ENCODE assay signal across 16 mouse cellular contexts in the genomic region with DNA sequence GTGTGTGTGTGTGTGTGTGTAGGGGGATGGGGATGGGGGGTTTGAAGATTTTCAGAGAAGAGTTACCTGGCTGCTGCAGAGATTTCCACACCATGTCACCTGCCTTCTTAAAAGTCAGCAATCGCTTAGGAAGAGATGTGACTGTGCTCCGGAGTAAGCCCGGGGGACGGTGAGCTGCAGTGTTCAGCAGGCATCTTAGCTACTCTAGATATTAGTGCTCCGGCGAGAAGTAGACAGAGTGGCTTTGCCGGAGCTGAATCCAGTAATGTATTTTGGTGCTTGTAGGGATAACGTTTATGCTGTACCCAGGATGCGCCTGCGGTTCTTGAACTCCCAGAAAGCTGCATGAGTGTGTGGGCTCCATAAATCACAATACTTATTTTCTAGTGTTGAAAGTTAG. TPM values are rescaled to one million over a fixed set of nuclear protein-coding genes. Genes with fewer than 3 reads are reported as not detected.
DNase-seq lines count a peak whose midpoint lies in the region; ATAC-seq lines count a peak whose summit lies in the region.
"Had no signal": no experiment of that assay in that cellular context is flagged by ENCODE, and none has a peak within 500 bp of the region (broad histone marks: within the 10 kb centered on the region; RNA-seq: fewer than 3 reads in every experiment).

No protein-coding gene starts in this region.

- H3K9me3 ChIP-seq in hindbrain, embryonic 12.5 days (replicated peaks) = no peaks in the 10 kb centered on the region
- no peaks in the 10 kb centered on the region for H3K9me3 ChIP-seq in hindbrain, embryonic 11.5 days (ENCODE audit: control insufficient read depth, low read length)
- no peaks in the 10 kb centered on the region for H3K9me3 ChIP-seq in forebrain, embryonic 13.5 days (replicated peaks)
- no peaks in the 10 kb centered on the region for H3K9me3 ChIP-seq in neural tube, embryonic 13.5 days
- no peaks in the 10 kb centered on the region for H3K9me3 ChIP-seq in liver, embryonic 12.5 days (replicated peaks)

- H3K36me3 ChIP-seq in hindbrain, embryonic 12.5 days = no peaks in the 10 kb centered on the region
- H3K36me3 ChIP-seq in hindbrain, embryonic 11.5 days (ENCODE audit: control insufficient read depth, insufficient read depth, low read length) = no peaks in the 10 kb centered on the region
- no peaks in the 10 kb centered on the region for H3K36me3 ChIP-seq in forebrain, embryonic 13.5 days (ENCODE audit: poor library complexity, severe bottlenecking)
- H3K36me3 ChIP-seq in neural tube, embryonic 13.5 days = no peaks in the 10 kb centered on the region
- no peaks in the 10 kb centered on the region for H3K36me3 ChIP-seq in liver, embryonic 12.5 days

- H3K4me1 ChIP-seq in hindbrain, embryonic 12.5 days = 0 out of 2 replicates have a peak, but pooled peaks cover 5% of the 10 kb centered on the region
- H3K4me1 ChIP-seq in hindbrain, embryonic 11.5 days (replicated peaks; ENCODE audit: control insufficient read depth, insufficient read depth, low read length) = no peaks in the 10 kb centered on the region
- peaks cover 24% of the 10 kb centered on the region for H3K4me1 ChIP-seq in forebrain, embryonic 13.5 days
- peaks cover 23% of the 10 kb centered on the region for H3K4me1 ChIP-seq in neural tube, embryonic 13.5 days (replicated peaks)
- no peaks in the 10 kb centered on the region for H3K4me1 ChIP-seq in liver, embryonic 12.5 days

- ATAC-seq in hindbrain, embryonic 12.5 days (ENCODE audit: low FRiP score) = no peak
- no peak for ATAC-seq in hindbrain, embryonic 11.5 days (ENCODE audit: low FRiP score)
- peak; percentile 57 for ATAC-seq in forebrain, embryonic 13.5 days
- peak; percentile 47 for ATAC-seq in neural tube, embryonic 13.5 days (ENCODE audit: low read depth)
- ATAC-seq in liver, embryonic 12.5 days = no peak

- DNase-seq in hindbrain, embryonic 11.5 days (ENCODE audit: low spot score) = no peak
- peak; percentile 19 to 23 for DNase-seq in layer of hippocampus, postnatal 36 days
- no peak for DNase-seq in urinary bladder, postnatal 14 days (ENCODE audit: low spot score)
- no peak for DNase-seq in kidney, adult 8-10 months
- DNase-seq: gastrocnemius, postnatal 36 days; lung, postnatal 10 days had no signal

- H3K4me3 ChIP-seq in hindbrain, embryonic 12.5 days = no peak overlapping the region
- no peak overlapping the region for H3K4me3 ChIP-seq in hindbrain, embryonic 11.5 days (ENCODE audit: low read depth, low read length)
- peak overlapping the region; percentile 36 for H3K4me3 ChIP-seq in forebrain, embryonic 13.5 days
- H3K4me3 ChIP-seq in neural tube, embryonic 13.5 days = peak overlapping the region; percentile 31
- H3K4me3 ChIP-seq in liver, embryonic 12.5 days = no peak overlapping the region
- H3K4me3 ChIP-seq: myocyte had no signal

- peak overlapping the region; percentile 21; the same call in 1 of the 2 replicates for H3K4me2 ChIP-seq in hindbrain, embryonic 12.5 days (replicated peaks)
- H3K4me2 ChIP-seq in hindbrain, embryonic 11.5 days (replicated peaks; ENCODE audit: low read depth, low read length) = no peak overlapping the region
- peak overlapping the region; percentile 62 for H3K4me2 ChIP-seq in forebrain, embryonic 13.5 days
- peak overlapping the region; percentile 53 for H3K4me2 ChIP-seq in neural tube, embryonic 13.5 days
- H3K4me2 ChIP-seq in liver, embryonic 12.5 days = no peak overlapping the region

- H3K9ac ChIP-seq in hindbrain, embryonic 12.5 days = no peak overlapping the region
- no peak overlapping the region for H3K9ac ChIP-seq in hindbrain, embryonic 11.5 days (ENCODE audit: low read depth, low read length)
- 0 out of 2 replicates have a peak overlapping the region, but pooled peaks have one; percentile 53 for H3K9ac ChIP-seq in forebrain, embryonic 13.5 days
- H3K9ac ChIP-seq in neural tube, embryonic 13.5 days = peak overlapping the region; percentile 60; the same call in 1 of the 2 replicates
- no peak overlapping the region for H3K9ac ChIP-seq in liver, embryonic 12.5 days

- peak overlapping the region; percentile 42; the same call in 1 of the 2 replicates for H3K27ac ChIP-seq in hindbrain, embryonic 12.5 days
- no peak overlapping the region for H3K27ac ChIP-seq in hindbrain, embryonic 11.5 days (ENCODE audit: low read depth, low read length)
- H3K27ac ChIP-seq in forebrain, embryonic 13.5 days = peak overlapping the region; percentile 12; the same call in 1 of the 2 replicates
- peak overlapping the region; percentile 59 for H3K27ac ChIP-seq in neural tube, embryonic 13.5 days (replicated peaks)
- H3K27ac ChIP-seq in liver, embryonic 12.5 days = no peak overlapping the region

- WGBS in hindbrain, embryonic 12.5 days = 79% methylated on average over 10 of the region's 10 CpGs
- WGBS in hindbrain, embryonic 11.5 days = 87% methylated on average over 10 of the region's 10 CpGs
- 64% methylated on average over 10 of the region's 10 CpGs for WGBS in forebrain, embryonic 13.5 days
- WGBS in neural tube, embryonic 13.5 days = 47% methylated on average over 10 of the region's 10 CpGs
- WGBS in liver, embryonic 12.5 days (ENCODE audit: insufficient replicate concordance) = 86% methylated on average over 10 of the region's 10 CpGs

- no peaks in the 10 kb centered on the region for H3K27me3 ChIP-seq in hindbrain, embryonic 12.5 days
- H3K27me3 ChIP-seq in hindbrain, embryonic 11.5 days (ENCODE audit: control insufficient read depth, insufficient read depth, low read length) = no peaks in the 10 kb centered on the region
- no peaks in the 10 kb centered on the region for H3K27me3 ChIP-seq in forebrain, embryonic 13.5 days
- peaks cover 3% of the 10 kb centered on the region; the same call in 1 of the 2 replicates for H3K27me3 ChIP-seq in neural tube, embryonic 13.5 days
- H3K27me3 ChIP-seq in liver, embryonic 12.5 days (replicated peaks) = no peaks in the 10 kb centered on the region

RNA-seq across cellular contexts. Expression of a gene that starts 0.7 kb away (rescaled TPM):
- polyA plus RNA-seq in hindbrain, embryonic 12.5 days (2016; fragmentation: Nextera tagmentation; extraction: Ambion mirVana) = 0.45 and 1.2 TPM in 2 replicates
- polyA plus RNA-seq in hindbrain, embryonic 11.5 days (2014; fragmentation: Nextera tagmentation; extraction: Ambion mirVana) = 0.39 TPM in 1 of 2 replicates, not detected in the other
- polyA plus RNA-seq in forebrain, embryonic 13.5 days (2015; fragmentation: Nextera tagmentation; extraction: Ambion mirVana) = 2.2 and 2.3 TPM in 2 replicates
- total RNA-seq in layer of hippocampus, postnatal 36 days (2021) = 10 to 100 TPM; 12.1 to 14.3 TPM
- 2.8 and 4.1 TPM in 2 replicates for polyA plus RNA-seq in neural tube, embryonic 13.5 days (2015; fragmentation: Nextera tagmentation; extraction: Ambion mirVana)
- polyA plus RNA-seq in liver, embryonic 12.5 days (2016; fragmentation: Nextera tagmentation; extraction: Ambion mirVana) = not detected in 2 replicates
- total RNA-seq: gastrocnemius, postnatal 36 days had no signal
- polyA plus RNA-seq: C2C12; heart, embryonic 16.5 days; kidney, embryonic 14.5 days; myocyte had no signal

RNA-seq across cellular contexts. Expression of a gene that starts 0.7 kb away (rescaled TPM):
- 0.22 and 0.63 TPM in 2 replicates for polyA plus RNA-seq in hindbrain, embryonic 12.5 days (2016; fragmentation: Nextera tagmentation; extraction: Ambion mirVana)
- polyA plus RNA-seq in hindbrain, embryonic 11.5 days (2014; fragmentation: Nextera tagmentation; extraction: Ambion mirVana) = not detected in 2 replicates
- 0.41 and 0.83 TPM in 2 replicates for polyA plus RNA-seq in forebrain, embryonic 13.5 days (2015; fragmentation: Nextera tagmentation; extraction: Ambion mirVana)
- 1 to 10 TPM; 3.7 to 5.9 TPM for total RNA-seq in layer of hippocampus, postnatal 36 days (2021)
- 0.44 and 0.45 TPM in 2 replicates for polyA plus RNA-seq in neural tube, embryonic 13.5 days (2015; fragmentation: Nextera tagmentation; extraction: Ambion mirVana)
- not detected in 2 replicates for polyA plus RNA-seq in liver, embryonic 12.5 days (2016; fragmentation: Nextera tagmentation; extraction: Ambion mirVana)
- total RNA-seq: gastrocnemius, postnatal 36 days had no signal
- polyA plus RNA-seq: C2C12; heart, embryonic 16.5 days; kidney, embryonic 14.5 days; limb, embryonic 14.5 days; myocyte; stomach, embryonic 16.5 days had no signal

Comparison
In these comparisons a context has a peak if more than half of its experiments do, and no peak if none do; other contexts are left out.
1. H3K27ac ChIP-seq: peak in hindbrain, embryonic 12.5 days (single experiment), forebrain, embryonic 13.5 days (single experiment) and neural tube, embryonic 13.5 days (single experiment); none in hindbrain, embryonic 11.5 days (single experiment) and liver, embryonic 12.5 days (single experiment).
2. H3K4me2 ChIP-seq: peak in hindbrain, embryonic 12.5 days (single experiment), forebrain, embryonic 13.5 days (single experiment) and neural tube, embryonic 13.5 days (single experiment); none in hindbrain, embryonic 11.5 days (single experiment) and liver, embryonic 12.5 days (single experiment).
3. ATAC-seq: peak in forebrain, embryonic 13.5 days (single experiment) and neural tube, embryonic 13.5 days (single experiment); none in hindbrain, embryonic 12.5 days (single experiment), hindbrain, embryonic 11.5 days (single experiment) and liver, embryonic 12.5 days (single experiment).
4. H3K4me3 ChIP-seq: peak in forebrain, embryonic 13.5 days (single experiment) and neural tube, embryonic 13.5 days (single experiment); none in hindbrain, embryonic 12.5 days (single experiment), hindbrain, embryonic 11.5 days (single experiment) and liver, embryonic 12.5 days (single experiment).
5. H3K9ac ChIP-seq: peak in forebrain, embryonic 13.5 days (single experiment) and neural tube, embryonic 13.5 days (single experiment); none in hindbrain, embryonic 12.5 days (single experiment), hindbrain, embryonic 11.5 days (single experiment) and liver, embryonic 12.5 days (single experiment).
6. DNase-seq: peak in layer of hippocampus, postnatal 36 days (2 of 2); none in hindbrain, embryonic 11.5 days (single experiment), urinary bladder, postnatal 14 days (single experiment) and kidney, adult 8-10 months (0 of 2).